Mouse (Mus musculus): ENCODE measurements at regions not wholly inside any gene's neighbourhood (a gene's known extent, or its start where the extent isn't known, plus 50 kb on each side); places are given as distances from the start of the nearest gene placed in this dataset.

GRCm38 (mm10) chr5:119992130-119992529 is 124.1 kb upstream of the Rbm19 start:
- H3K4me1 ChIP-seq (replicated peaks): no peaks in the 10 kb centered on the region
- ATAC-seq (ENCODE audit: low FRiP score, low read depth): no peak
- no peaks in the 10 kb centered on the region for H3K36me3 ChIP-seq
- WGBS: 81% methylated on average over 3 of the region's 3 CpGs
- no peak overlapping the region for H3K4me2 ChIP-seq
- no peaks in the 10 kb centered on the region for H3K27me3 ChIP-seq
- no peak overlapping the region for H3K9ac ChIP-seq
- no peak overlapping the region for H3K4me3 ChIP-seq
- no peak overlapping the region for H3K27ac ChIP-seq (replicated peaks)
- no peaks in the 10 kb centered on the region for H3K9me3 ChIP-seq

GRCm38 (mm10) chr5:119995726-119996125 is 120.5 kb upstream of the Rbm19 start:
- no peaks in the 10 kb centered on the region for H3K27me3 ChIP-seq
- no peaks in the 10 kb centered on the region for H3K9me3 ChIP-seq
- no peak overlapping the region for H3K4me2 ChIP-seq
- H3K4me1 ChIP-seq (replicated peaks): no peaks in the 10 kb centered on the region
- H3K27ac ChIP-seq (replicated peaks): no peak overlapping the region
- 88% methylated on average over 1 of the region's 1 CpGs for WGBS
- H3K9ac ChIP-seq: no peak overlapping the region
- H3K4me3 ChIP-seq: no peak overlapping the region
- H3K36me3 ChIP-seq: no peaks in the 10 kb centered on the region
- no peak for ATAC-seq (ENCODE audit: low FRiP score, low read depth)

- H3K9ac ChIP-seq: no peak overlapping the region
- WGBS: 88% methylated on average over 6 of the region's 6 CpGs
- no peak overlapping the region for H3K4me3 ChIP-seq
Observed at GRCm38 (mm10) chr5:120005696-120006469, 110.4 kb upstream of the Rbm19 start.

GRCm38 (mm10) chr5:120007738-120008137 is 108.5 kb upstream of the Rbm19 start:
- H3K4me1 ChIP-seq (replicated peaks): no peaks in the 10 kb centered on the region
- 62% methylated on average over 6 of the region's 6 CpGs for WGBS
- no peaks in the 10 kb centered on the region for H3K9me3 ChIP-seq
- no peak for ATAC-seq (ENCODE audit: low FRiP score, low read depth)
- no peak overlapping the region for H3K4me3 ChIP-seq
- H3K9ac ChIP-seq: no peak overlapping the region
- no peak overlapping the region for H3K4me2 ChIP-seq
- no peak overlapping the region for H3K27ac ChIP-seq (replicated peaks)
- H3K27me3 ChIP-seq: no peaks in the 10 kb centered on the region
- no peaks in the 10 kb centered on the region for H3K36me3 ChIP-seq

More at GRCm38 (mm10) chr5:120005696-120006469, 110.4 kb upstream of the Rbm19 start:
- Histone ChIP-seq H3K27ac (replicated peaks) (no peak overlapping the region), H3K9me3 (no peaks in the 10 kb centered on the region), H3K27me3 (no peaks in the 10 kb centered on the region), H3K36me3 (no peaks in the 10 kb centered on the region), H3K4me2 (no peak overlapping the region), H3K4me1 (replicated peaks) (no peaks in the 10 kb centered on the region)
- ATAC-seq (ENCODE audit: low FRiP score, low read depth): no peak

- H3K4me1 ChIP-seq (replicated peaks): no peaks in the 10 kb centered on the region
- ATAC-seq (ENCODE audit: low FRiP score, low read depth): no peak
- 76% methylated on average over 9 of the region's 9 CpGs for WGBS
Observed at GRCm38 (mm10) chr5:120008306-120008705, 108.0 kb upstream of the Rbm19 start.

GRCm38 (mm10) chr5:120015417-120015816 is 100.8 kb upstream of the Rbm19 start:
- Histone ChIP-seq H3K36me3 (no peaks in the 10 kb centered on the region), H3K9ac (no peak overlapping the region), H3K4me3 (no peak overlapping the region), H3K27me3 (no peaks in the 10 kb centered on the region), H3K4me2 (no peak overlapping the region), H3K27ac (replicated peaks) (no peak overlapping the region), H3K9me3 (no peaks in the 10 kb centered on the region), H3K4me1 (replicated peaks) (no peaks in the 10 kb centered on the region)
- 79% methylated on average over 10 of the region's 10 CpGs for WGBS
- ATAC-seq (ENCODE audit: low FRiP score, low read depth): no peak

More at GRCm38 (mm10) chr5:120008306-120008705, 108.0 kb upstream of the Rbm19 start:
- no peak overlapping the region for H3K4me3 ChIP-seq
- H3K27ac ChIP-seq (replicated peaks): no peak overlapping the region
- no peaks in the 10 kb centered on the region for H3K36me3 ChIP-seq
- H3K4me2 ChIP-seq: no peak overlapping the region
- no peaks in the 10 kb centered on the region for H3K9me3 ChIP-seq
- H3K27me3 ChIP-seq: no peaks in the 10 kb centered on the region
- H3K9ac ChIP-seq: no peak overlapping the region

GRCm38 (mm10) chr5:120018126-120018525 is 98.1 kb upstream of the Rbm19 start:
- no peak for ATAC-seq (ENCODE audit: low FRiP score, low read depth)
- Histone ChIP-seq H3K36me3 (no peaks in the 10 kb centered on the region), H3K9me3 (no peaks in the 10 kb centered on the region), H3K9ac (no peak overlapping the region), H3K27ac (replicated peaks) (no peak overlapping the region), H3K4me2 (no peak overlapping the region), H3K4me3 (no peak overlapping the region), H3K4me1 (replicated peaks) (no peaks in the 10 kb centered on the region), H3K27me3 (no peaks in the 10 kb centered on the region)
- 92% methylated on average over 2 of the region's 2 CpGs for WGBS

GRCm38 (mm10) chr5:120020748-120021147 is 95.5 kb upstream of the Rbm19 start:
- H3K36me3 ChIP-seq: no peaks in the 10 kb centered on the region
- 85% methylated on average over 5 of the region's 5 CpGs for WGBS
- H3K4me2 ChIP-seq: no peak overlapping the region
- H3K27me3 ChIP-seq: no peaks in the 10 kb centered on the region
- no peak overlapping the region for H3K4me3 ChIP-seq
- no peak for ATAC-seq (ENCODE audit: low FRiP score, low read depth)
- H3K9me3 ChIP-seq: no peaks in the 10 kb centered on the region
- no peak overlapping the region for H3K27ac ChIP-seq (replicated peaks)
- no peak overlapping the region for H3K9ac ChIP-seq
- H3K4me1 ChIP-seq (replicated peaks): peaks cover 15% of the 10 kb centered on the region

GRCm38 (mm10) chr5:120022276-120022675 is 94.0 kb upstream of the Rbm19 start:
- Histone ChIP-seq H3K27ac (replicated peaks) (no peak overlapping the region), H3K4me1 (replicated peaks) (peaks cover 15% of the 10 kb centered on the region), H3K9me3 (no peaks in the 10 kb centered on the region), H3K4me2 (no peak overlapping the region), H3K27me3 (no peaks in the 10 kb centered on the region), H3K9ac (no peak overlapping the region), H3K4me3 (no peak overlapping the region), H3K36me3 (no peaks in the 10 kb centered on the region)
- WGBS: 91% methylated on average over 5 of the region's 5 CpGs
- no peak for ATAC-seq (ENCODE audit: low FRiP score, low read depth)

GRCm38 (mm10) chr5:120024071-120024470 is 92.2 kb upstream of the Rbm19 start:
- no peak overlapping the region for H3K9ac ChIP-seq
- WGBS: 2% methylated on average over 9 of the region's 10 CpGs
- H3K27me3 ChIP-seq: no peaks in the 10 kb centered on the region
- peak; percentile 76 for ATAC-seq (ENCODE audit: low FRiP score, low read depth)
- no peak overlapping the region for H3K4me3 ChIP-seq
- H3K27ac ChIP-seq (replicated peaks): no peak overlapping the region
- no peaks in the 10 kb centered on the region for H3K9me3 ChIP-seq
- H3K4me2 ChIP-seq: peak overlapping the region; percentile 39
- H3K36me3 ChIP-seq: no peaks in the 10 kb centered on the region
- H3K4me1 ChIP-seq (replicated peaks): peaks cover 15% of the 10 kb centered on the region

GRCm38 (mm10) chr5:120025212-120025611 is 91.1 kb upstream of the Rbm19 start:
- Histone ChIP-seq H3K9ac (no peak overlapping the region), H3K4me3 (no peak overlapping the region), H3K4me1 (replicated peaks) (peaks cover 15% of the 10 kb centered on the region), H3K4me2 (no peak overlapping the region), H3K27ac (replicated peaks) (no peak overlapping the region), H3K9me3 (no peaks in the 10 kb centered on the region), H3K27me3 (no peaks in the 10 kb centered on the region), H3K36me3 (no peaks in the 10 kb centered on the region)
- no peak for ATAC-seq (ENCODE audit: low FRiP score, low read depth)

GRCm38 (mm10) chr5:120030904-120031303 is 85.4 kb upstream of the Rbm19 start:
- no peak overlapping the region for H3K27ac ChIP-seq (replicated peaks)
- WGBS: 90% methylated on average over 15 of the region's 15 CpGs
- no peak overlapping the region for H3K9ac ChIP-seq
- H3K36me3 ChIP-seq: no peaks in the 10 kb centered on the region
- H3K4me2 ChIP-seq: no peak overlapping the region
- H3K9me3 ChIP-seq: no peaks in the 10 kb centered on the region
- no peak for ATAC-seq (ENCODE audit: low FRiP score, low read depth)
- no peaks in the 10 kb centered on the region for H3K27me3 ChIP-seq
- no peak overlapping the region for H3K4me3 ChIP-seq
- H3K4me1 ChIP-seq (replicated peaks): 0 out of 2 replicates have a peak, but pooled peaks cover 2% of the 10 kb centered on the region

- Histone ChIP-seq H3K4me1 (replicated peaks) (0 out of 2 replicates have a peak, but pooled peaks cover 2% of the 10 kb centered on the region), H3K9me3 (no peaks in the 10 kb centered on the region), H3K36me3 (no peaks in the 10 kb centered on the region), H3K4me2 (no peak overlapping the region), H3K9ac (no peak overlapping the region), H3K27ac (replicated peaks) (no peak overlapping the region), H3K27me3 (no peaks in the 10 kb centered on the region), H3K4me3 (no peak overlapping the region)
- no peak for ATAC-seq (ENCODE audit: low FRiP score, low read depth)
- WGBS: 71% methylated on average over 4 of the region's 4 CpGs
Observed at GRCm38 (mm10) chr5:120031614-120032013, 84.7 kb upstream of the Rbm19 start.
